Mouse (Mus musculus): Measurements from ENCODE around the gene Tceal5. TPM values are rescaled to one million over a fixed set of nuclear protein-coding genes. Genes with fewer than 3 reads are reported as not detected.

Gene Tceal5
- polyA plus RNA-seq (2015; fragmentation: Nextera tagmentation; extraction: Ambion mirVana) = 6.2 and 6.4 TPM in 2 replicates

- peaks cover 6% of the 10 kb centered on the region; the same call in 1 of the 2 replicates for H3K27me3 ChIP-seq
- H3K36me3 ChIP-seq = no peaks in the 10 kb centered on the region
- H3K9ac ChIP-seq = no peak within 1 kb of the TSS
- no peak within 1 kb of the TSS; the same call in 1 of the 2 replicates for H3K27ac ChIP-seq
- peak within 1 kb of the TSS; percentile 34 for H3K4me2 ChIP-seq
- no peaks in the 10 kb centered on the region for H3K9me3 ChIP-seq (replicated peaks)
- DNase-seq (no peak), ATAC-seq (ENCODE audit: low read depth) (peak; percentile 39; the same call in 1 of the 2 replicates)
- 16% methylated on average over 9 of the region's 9 CpGs for WGBS (ENCODE audit: insufficient replicate concordance)
- peak within 1 kb of the TSS; percentile 35 for H3K4me3 ChIP-seq (replicated peaks)
- no peaks in the 10 kb centered on the region for H3K4me1 ChIP-seq (replicated peaks)
Measured at GRCm38 (mm10) chrX:136203664-136204066, at the start of gene Tceal5. TSS of gene Tceal5 (minus strand) at chrX:136203876.

GRCm38 (mm10) chrX:136252023-136252729 is 48.5 kb upstream of the Tceal5 start:
- H3K4me2 ChIP-seq = peak overlapping the region; percentile 17; the same call in 1 of the 2 replicates

GRCm38 (mm10) chrX:136249671-136250070 is 46.0 kb upstream of the Tceal5 start:
- WGBS (ENCODE audit: insufficient replicate concordance) = 63% methylated on average over 7 of the region's 7 CpGs
- Histone ChIP-seq H3K4me2 (no peak overlapping the region), H3K27ac (no peak overlapping the region), H3K9ac (no peak overlapping the region), H3K9me3 (replicated peaks) (no peaks in the 10 kb centered on the region), H3K4me3 (replicated peaks) (no peak overlapping the region), H3K36me3 (peaks cover 5% of the 10 kb centered on the region; the same call in 1 of the 2 replicates), H3K4me1 (replicated peaks) (peaks cover 10% of the 10 kb centered on the region), H3K27me3 (no peaks in the 10 kb centered on the region)
- ATAC-seq (ENCODE audit: low read depth) (no peak), DNase-seq (no peak)

More at GRCm38 (mm10) chrX:136252023-136252729, 48.5 kb upstream of the Tceal5 start:
- WGBS (ENCODE audit: insufficient replicate concordance) = 38% methylated on average over 6 of the region's 6 CpGs
- Histone ChIP-seq H3K27ac (peak overlapping the region; percentile 39; the same call in 1 of the 2 replicates), H3K36me3 (peaks cover 5% of the 10 kb centered on the region; the same call in 1 of the 2 replicates), H3K9ac (no peak overlapping the region), H3K4me3 (replicated peaks) (no peak overlapping the region), H3K9me3 (replicated peaks) (no peaks in the 10 kb centered on the region), H3K4me1 (replicated peaks) (peaks cover 10% of the 10 kb centered on the region), H3K27me3 (no peaks in the 10 kb centered on the region)
- DNase-seq (no peak), ATAC-seq (ENCODE audit: low read depth) (peak; percentile 90)

- ATAC-seq (ENCODE audit: low read depth) = no peak
- no peak for DNase-seq
- 78% methylated on average over 6 of the region's 6 CpGs for WGBS (ENCODE audit: insufficient replicate concordance)
- Histone ChIP-seq H3K4me3 (replicated peaks) (no peak overlapping the region), H3K36me3 (peaks cover 5% of the 10 kb centered on the region; the same call in 1 of the 2 replicates), H3K4me1 (replicated peaks) (peaks cover 10% of the 10 kb centered on the region), H3K27ac (no peak overlapping the region), H3K27me3 (no peaks in the 10 kb centered on the region), H3K9ac (no peak overlapping the region), H3K4me2 (no peak overlapping the region), H3K9me3 (replicated peaks) (no peaks in the 10 kb centered on the region)
Measured at GRCm38 (mm10) chrX:136248811-136249210, 45.1 kb upstream of the Tceal5 start.

- 0 out of 2 replicates have a peak, but pooled peaks cover 3% of the 10 kb centered on the region for H3K4me1 ChIP-seq (replicated peaks)
- peak overlapping the region; percentile 77 for H3K9ac ChIP-seq
- peak overlapping the region; percentile 66 for H3K4me3 ChIP-seq (replicated peaks)
- H3K4me2 ChIP-seq = peak overlapping the region; percentile 74
- no peaks in the 10 kb centered on the region for H3K9me3 ChIP-seq (replicated peaks)
- DNase-seq (no peak), ATAC-seq (ENCODE audit: low read depth) (peak; percentile 58)
- 22% methylated on average over 15 of the region's 15 CpGs for WGBS (ENCODE audit: insufficient replicate concordance)
- H3K27me3 ChIP-seq = no peaks in the 10 kb centered on the region
- H3K27ac ChIP-seq = peak overlapping the region; percentile 64
- peaks cover 5% of the 10 kb centered on the region; the same call in 1 of the 2 replicates for H3K36me3 ChIP-seq
Measured at GRCm38 (mm10) chrX:136245521-136246071, 41.9 kb upstream of the Tceal5 start.

- Histone ChIP-seq H3K4me1 (replicated peaks) (0 out of 2 replicates have a peak, but pooled peaks cover 3% of the 10 kb centered on the region), H3K36me3 (peaks cover 5% of the 10 kb centered on the region; the same call in 1 of the 2 replicates), H3K4me3 (replicated peaks) (peak within 1 kb of the TSS; percentile 66), H3K27ac (peak within 1 kb of the TSS; percentile 64), H3K4me2 (peak within 1 kb of the TSS; percentile 74), H3K9me3 (replicated peaks) (no peaks in the 10 kb centered on the region), H3K27me3 (no peaks in the 10 kb centered on the region), H3K9ac (peak within 1 kb of the TSS; percentile 77)
- 20% methylated on average over 20 of the region's 20 CpGs for WGBS (ENCODE audit: insufficient replicate concordance)
- peak; percentile 94 for ATAC-seq (ENCODE audit: low read depth)
- DNase-seq = peak; percentile 69
Measured at GRCm38 (mm10) chrX:136244574-136245229, 41.0 kb upstream of the Tceal5 start, which contains the start of gene Tceal9. TSS of gene Tceal9 (plus strand) at chrX:136245079.

GRCm38 (mm10) chrX:136243181-136243580 is 39.5 kb upstream of the Tceal5 start:
- H3K27ac ChIP-seq = no peak overlapping the region
- no peak for DNase-seq
- 71% methylated on average over 2 of the region's 2 CpGs for WGBS (ENCODE audit: insufficient replicate concordance)
- peaks cover 5% of the 10 kb centered on the region; the same call in 1 of the 2 replicates for H3K36me3 ChIP-seq
- H3K4me3 ChIP-seq (replicated peaks) = no peak overlapping the region
- no peaks in the 10 kb centered on the region for H3K27me3 ChIP-seq
- no peak overlapping the region for H3K4me2 ChIP-seq
- no peaks in the 10 kb centered on the region for H3K9me3 ChIP-seq (replicated peaks)
- no peak for ATAC-seq (ENCODE audit: low read depth)
- no peak overlapping the region for H3K9ac ChIP-seq
- H3K4me1 ChIP-seq (replicated peaks) = 0 out of 2 replicates have a peak, but pooled peaks cover 3% of the 10 kb centered on the region

DNA sequence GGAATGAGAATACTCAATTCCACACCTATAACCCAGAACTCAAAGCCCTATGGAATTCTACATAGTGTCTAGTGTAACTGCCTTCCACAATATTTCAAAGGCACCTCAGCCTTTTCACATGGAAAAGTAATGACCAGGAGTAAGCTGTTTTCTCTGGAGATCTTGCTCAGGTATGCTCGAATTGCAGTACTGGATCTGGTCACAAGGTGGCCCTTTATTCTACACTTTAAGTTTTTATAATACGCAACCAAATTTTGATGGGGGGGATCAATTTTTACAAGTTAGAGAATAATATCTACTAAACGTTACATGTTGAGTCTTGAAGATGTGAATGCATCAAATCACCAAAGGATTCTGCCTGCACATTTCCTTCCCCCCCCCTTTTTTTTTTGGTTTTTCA is 34.4 kb upstream of the Tceal5 start:
- 40% methylated on average over 3 of the region's 3 CpGs for WGBS (ENCODE audit: insufficient replicate concordance)
- ATAC-seq (ENCODE audit: low read depth) (no peak), DNase-seq (no peak)
- 0 out of 2 replicates have a peak, but pooled peaks cover 6% of the 10 kb centered on the region for H3K4me1 ChIP-seq (replicated peaks)
- no peak overlapping the region for H3K4me2 ChIP-seq
- H3K27ac ChIP-seq = no peak overlapping the region
- no peaks in the 10 kb centered on the region for H3K9me3 ChIP-seq (replicated peaks)
- no peak overlapping the region for H3K9ac ChIP-seq
- H3K27me3 ChIP-seq = no peaks in the 10 kb centered on the region
- no peak overlapping the region for H3K4me3 ChIP-seq (replicated peaks)
- H3K36me3 ChIP-seq = no peaks in the 10 kb centered on the region

DNA sequence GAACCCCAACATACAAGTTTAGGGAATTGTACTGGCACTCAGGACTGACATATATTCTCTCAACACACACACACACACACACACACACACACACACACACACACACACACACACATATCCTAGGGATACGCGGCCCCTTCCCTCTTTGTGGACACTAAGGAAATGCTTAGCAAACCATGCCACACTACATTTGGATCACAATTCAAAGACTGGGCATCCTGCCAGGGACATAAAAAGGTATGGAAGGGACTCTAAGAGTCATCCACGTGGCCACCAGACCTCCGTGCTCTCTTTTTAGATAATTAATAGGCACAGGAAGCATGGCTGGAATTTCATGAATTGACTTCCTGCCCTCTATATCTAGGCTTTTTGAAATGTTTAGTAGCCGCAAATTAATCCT is 24.1 kb upstream of the Tceal5 start:
- H3K9me3 ChIP-seq (replicated peaks) = no peaks in the 10 kb centered on the region
- no peak overlapping the region for H3K27ac ChIP-seq
- no peaks in the 10 kb centered on the region for H3K4me1 ChIP-seq (replicated peaks)
- no peaks in the 10 kb centered on the region for H3K36me3 ChIP-seq
- no peaks in the 10 kb centered on the region; the same call in 1 of the 2 replicates for H3K27me3 ChIP-seq
- no peak overlapping the region for H3K4me3 ChIP-seq (replicated peaks)
- H3K9ac ChIP-seq = no peak overlapping the region
- WGBS (ENCODE audit: insufficient replicate concordance) = 62% methylated on average over 4 of the region's 5 CpGs
- ATAC-seq (ENCODE audit: low read depth) (no peak), DNase-seq (no peak)
- no peak overlapping the region for H3K4me2 ChIP-seq

DNA sequence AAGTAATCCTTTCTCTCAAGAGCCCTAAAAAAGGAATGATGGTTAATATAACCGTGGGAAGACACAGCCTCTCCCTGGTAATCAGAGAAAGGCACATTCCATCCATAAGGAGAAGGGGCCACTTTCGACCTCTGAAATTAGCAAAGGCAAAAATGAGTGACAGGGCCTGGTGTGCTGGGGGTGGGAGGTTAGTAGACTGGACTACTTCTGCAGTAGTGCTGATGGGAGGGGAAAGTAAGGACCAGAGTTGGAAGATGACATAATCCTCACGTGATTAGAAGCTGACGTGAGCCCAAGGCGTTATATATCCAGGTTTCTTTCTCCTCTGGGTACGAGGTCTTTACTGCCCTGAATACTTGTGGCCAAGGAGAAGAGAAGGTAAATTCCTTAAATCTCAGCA is 20.0 kb upstream of the Tceal5 start:
- no peaks in the 10 kb centered on the region; the same call in 1 of the 2 replicates for H3K27me3 ChIP-seq
- no peaks in the 10 kb centered on the region for H3K4me1 ChIP-seq (replicated peaks)
- H3K4me3 ChIP-seq (replicated peaks) = no peak overlapping the region
- H3K9me3 ChIP-seq (replicated peaks) = no peaks in the 10 kb centered on the region
- ATAC-seq (ENCODE audit: low read depth) (no peak), DNase-seq (no peak)
- H3K36me3 ChIP-seq = no peaks in the 10 kb centered on the region
- H3K4me2 ChIP-seq = no peak overlapping the region
- H3K9ac ChIP-seq = no peak overlapping the region
- no peak overlapping the region for H3K27ac ChIP-seq
- 61% methylated on average over 6 of the region's 6 CpGs for WGBS (ENCODE audit: insufficient replicate concordance)

- Histone ChIP-seq H3K36me3 (no peaks in the 10 kb centered on the region), H3K9me3 (replicated peaks) (no peaks in the 10 kb centered on the region), H3K9ac (no peak overlapping the region), H3K4me2 (no peak overlapping the region), H3K27ac (no peak overlapping the region), H3K4me3 (replicated peaks) (no peak overlapping the region), H3K27me3 (peaks cover 9% of the 10 kb centered on the region; the same call in 1 of the 2 replicates), H3K4me1 (replicated peaks) (no peaks in the 10 kb centered on the region)
- no peak for DNase-seq
- 42% methylated on average over 1 of the region's 1 CpGs for WGBS (ENCODE audit: insufficient replicate concordance)
- ATAC-seq (ENCODE audit: low read depth) = no peak
Measured at GRCm38 (mm10) chrX:136216303-136216702, 12.6 kb upstream of the Tceal5 start.

Data from liver, embryonic 13.5 days (tissue).